In the genomic region with DNA sequence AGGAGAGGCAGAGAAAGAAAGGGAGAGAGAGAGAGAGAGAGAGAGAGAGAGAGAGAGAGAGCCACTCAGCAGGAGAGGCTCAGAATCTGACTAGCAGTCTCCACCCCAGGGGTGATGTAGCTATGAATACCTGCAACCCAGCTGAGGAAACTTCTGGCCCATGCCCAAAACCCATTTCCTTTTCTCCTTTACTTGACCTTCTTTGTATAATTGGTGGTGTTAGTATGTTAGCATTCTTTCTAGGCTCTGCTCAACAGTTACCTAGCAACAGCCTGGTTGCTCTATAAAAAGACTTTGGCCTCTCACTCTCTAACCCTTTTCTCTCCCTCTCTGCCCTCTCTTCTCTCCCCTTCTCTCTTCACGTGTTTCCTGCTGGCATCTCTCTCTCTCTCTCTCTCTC, we compare ENCODE assay signal across 9 mouse cellular contexts. TPM values are rescaled to one million over a fixed set of nuclear protein-coding genes. Genes with fewer than 3 reads are reported as not detected.
A peak's percentile ranks its signal among the peaks of the same experiment; 100 is the strongest.
DNase-seq lines count a peak whose midpoint lies in the region; ATAC-seq lines count a peak whose summit lies in the region.
"Had no signal": no experiment of that assay in that cellular context is flagged by ENCODE, and none has a peak within 500 bp of the region (broad histone marks: within the 10 kb centered on the region; RNA-seq: fewer than 3 reads in every experiment).

No protein-coding gene starts in this region.

- no peak for ATAC-seq in heart, embryonic 11.5 days (replicated peaks; ENCODE audit: insufficient number of reproducible peaks, low FRiP score, low TSS enrichment)
- ATAC-seq in inflammation-experienced regulatory T-cells, adult 6 months = peak; percentile 72
- ATAC-seq in cerebellum, adult (ENCODE audit: insufficient number of reproducible peaks, low FRiP score, low TSS enrichment) = no peak

- no peak overlapping the region for H3K27ac ChIP-seq in heart, embryonic 11.5 days (ENCODE audit: low read depth, low read length)
- H3K27ac ChIP-seq: neural tube, embryonic 12.5 days had no signal

- 0 out of 2 replicates have a peak, but pooled peaks cover 6% of the 10 kb centered on the region for H3K4me1 ChIP-seq in heart, embryonic 11.5 days (ENCODE audit: control insufficient read depth, insufficient read depth, low read length)

- H3K9ac ChIP-seq in heart, embryonic 11.5 days (ENCODE audit: low read depth, low read length) = no peak overlapping the region
- H3K9ac ChIP-seq: neural tube, embryonic 12.5 days had no signal

- H3K4me3 ChIP-seq in heart, embryonic 11.5 days (ENCODE audit: low read depth, low read length) = no peak overlapping the region
- H3K4me3 ChIP-seq: neural tube, embryonic 12.5 days had no signal

- no peak overlapping the region for H3K4me2 ChIP-seq in heart, embryonic 11.5 days
- H3K4me2 ChIP-seq: neural tube, embryonic 12.5 days had no signal

- no peaks in the 10 kb centered on the region for H3K9me3 ChIP-seq in heart, embryonic 11.5 days (replicated peaks; ENCODE audit: control insufficient read depth, low read length)
- H3K9me3 ChIP-seq: neural tube, embryonic 12.5 days had no signal

- no peaks in the 10 kb centered on the region for H3K27me3 ChIP-seq in heart, embryonic 11.5 days (ENCODE audit: control insufficient read depth, insufficient read depth, low read length)
- H3K27me3 ChIP-seq: neural tube, embryonic 12.5 days had no signal

- DNase-seq in heart, adult 11 months = peak; percentile 98
- DNase-seq in 416B (ENCODE audit: low read depth) (peak; percentile 17), ZHBTc4 (ENCODE audit: low read depth, low spot score) (peak; percentile 54)
- peak; percentile 93 for DNase-seq in lung, postnatal 36 days
- DNase-seq in cerebellum, adult 11 months = no peak

- no peaks in the 10 kb centered on the region for H3K36me3 ChIP-seq in heart, embryonic 11.5 days (ENCODE audit: control insufficient read depth, insufficient read depth, low read length)
- H3K36me3 ChIP-seq: neural tube, embryonic 12.5 days had no signal

- WGBS in heart, embryonic 11.5 days (ENCODE audit: insufficient replicate concordance) = 0% methylated on average over 1 of the region's 1 CpGs

RNA-seq across cellular contexts. Expression of gene Gimap7, which starts 7.1 kb away (rescaled TPM):
- not detected in 2 replicates for polyA plus RNA-seq in heart, embryonic 11.5 days (2014; fragmentation: Nextera tagmentation; extraction: Ambion mirVana)
- 100 to 1,000 TPM; 458 to 769 (median 564) TPM for polyA plus RNA-seq in inflammation-experienced regulatory T-cells, adult 6 months (2017; shearing (Covaris generic))
- polyA plus RNA-seq: neural tube, embryonic 12.5 days had no signal

RNA-seq across cellular contexts. Expression of gene Gm28053, which starts 7.1 kb away (rescaled TPM):
- 2.6 and 4.8 TPM in 2 replicates for polyA plus RNA-seq in heart, embryonic 11.5 days (2014; fragmentation: Nextera tagmentation; extraction: Ambion mirVana)
- polyA plus RNA-seq in inflammation-experienced regulatory T-cells, adult 6 months (2017; shearing (Covaris generic)) = 10 to 100 TPM; 58.9 to 85.2 (median 59.9) TPM

RNA-seq across cellular contexts. Expression of gene Gimap1, which starts 13.4 kb away (rescaled TPM):
- 17.6 and 22.5 TPM in 2 replicates for polyA plus RNA-seq in heart, embryonic 11.5 days (2014; fragmentation: Nextera tagmentation; extraction: Ambion mirVana)
- 100 to 1,000 TPM; 353 to 386 (median 354) TPM for polyA plus RNA-seq in inflammation-experienced regulatory T-cells, adult 6 months (2017; shearing (Covaris generic))

RNA-seq across cellular contexts. Expression of gene Gimap6, which starts 17.5 kb away (rescaled TPM):
- 30.5 and 30.6 TPM in 2 replicates for polyA plus RNA-seq in heart, embryonic 11.5 days (2014; fragmentation: Nextera tagmentation; extraction: Ambion mirVana)
- polyA plus RNA-seq in inflammation-experienced regulatory T-cells, adult 6 months (2017; shearing (Covaris generic)) = 1,000 to 10,000 TPM; 1,024 to 1,390 (median 1,261) TPM

RNA-seq across cellular contexts. Expression of gene Gimap5, which starts 20.5 kb away (rescaled TPM):
- polyA plus RNA-seq in heart, embryonic 11.5 days (2014; fragmentation: Nextera tagmentation; extraction: Ambion mirVana) = 5.3 and 5.9 TPM in 2 replicates
- polyA plus RNA-seq in inflammation-experienced regulatory T-cells, adult 6 months (2017; shearing (Covaris generic)) = 100 to 1,000 TPM; 218 to 266 (median 236) TPM

Comparison
In these comparisons a context has a peak if more than half of its experiments do, and no peak if none do; other contexts are left out.
1. RNA of gene Gimap7, which starts 7.1 kb away (polyA plus RNA-seq): 458 to 769 TPM in inflammation-experienced regulatory T-cells, adult 6 months; not detected in heart, embryonic 11.5 days; every median in the first group is over 100 times any median in the second.
2. RNA of gene Gm28053, which starts 7.1 kb away (polyA plus RNA-seq): 58.9 to 85.2 TPM in inflammation-experienced regulatory T-cells, adult 6 months; 2.6 to 4.8 TPM in heart, embryonic 11.5 days; every median in the first group is over 10 times any median in the second.
3. RNA of gene Gimap1, which starts 13.4 kb away (polyA plus RNA-seq): 353 to 386 TPM in inflammation-experienced regulatory T-cells, adult 6 months; 17.6 to 22.5 TPM in heart, embryonic 11.5 days; every median in the first group is over 10 times any median in the second.